ENCODE assay signal across 8 mouse cellular contexts in the genomic region with DNA sequence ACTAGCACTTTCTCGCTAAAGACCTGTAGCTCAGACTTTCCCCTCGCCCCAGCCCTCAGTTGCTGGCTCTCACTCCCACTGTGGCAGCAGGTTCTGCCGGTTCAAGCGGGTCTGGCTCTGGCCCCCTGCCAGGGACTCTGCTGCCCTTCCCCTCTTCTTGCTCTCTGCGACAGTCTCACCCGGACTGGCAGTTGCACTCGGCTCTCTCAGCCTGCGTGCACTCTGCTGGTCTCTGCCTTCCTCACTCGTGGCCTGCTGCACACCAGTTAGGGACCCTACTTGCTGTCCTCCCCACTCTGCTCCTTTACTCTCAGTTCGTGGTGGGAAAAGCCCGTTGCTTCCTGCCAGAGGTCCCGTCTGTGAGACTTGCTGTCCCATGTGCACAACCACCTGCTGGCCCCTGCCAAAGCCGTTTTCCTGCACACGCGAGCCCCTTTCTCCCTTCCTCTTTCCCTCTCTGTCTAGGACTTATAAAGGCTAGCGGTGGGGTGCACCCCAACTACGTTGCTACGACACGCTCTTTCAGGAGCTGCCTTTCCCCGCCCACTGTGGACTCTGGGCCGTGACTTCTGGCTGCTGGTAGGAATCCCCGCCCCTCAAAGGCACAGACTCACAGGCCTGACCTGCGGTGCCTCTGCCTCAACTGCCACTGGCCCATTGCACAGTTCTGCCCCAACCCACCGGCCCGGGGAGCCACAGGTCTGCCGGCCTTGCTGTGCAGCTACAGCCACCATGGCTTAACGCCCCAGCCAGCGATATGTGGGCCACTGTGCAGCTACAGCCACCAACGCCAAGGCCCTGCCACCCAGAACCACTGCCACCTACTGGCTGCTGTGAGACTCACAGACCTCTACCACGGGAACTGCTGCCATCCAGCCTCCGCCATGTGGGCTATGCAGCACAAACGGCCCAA. TPM values are rescaled to one million over a fixed set of nuclear protein-coding genes. Genes with fewer than 3 reads are reported as not detected.
DNase-seq lines count a peak whose midpoint lies in the region; ATAC-seq lines count a peak whose summit lies in the region.

No protein-coding gene starts in this region.

- intact Hi-C loops in gastrocnemius, postnatal 36 days (cut with DNase I): loop anchor here (5.0 kb wide), 1 partner anchor 95 kb away; no protein-coding TSS in a partner anchor
- intact Hi-C loops in left cerebral cortex, postnatal 14 days (cut with DNase I): no loop called here

- peak overlapping the region; percentile 75 for H3K27ac ChIP-seq in intestine, embryonic 15.5 days

- DNase-seq in adrenal gland, adult 2 months: peak; percentile 93
- peak; percentile 77 for DNase-seq in embryo, embryonic 11.5 days (ENCODE audit: low read depth, low spot score)
- peak; percentile 73 to 78 for DNase-seq in gastrocnemius, postnatal 36 days
- DNase-seq in left cerebral cortex, postnatal 14 days (ENCODE audit: low spot score in 2 of 2): peak; percentile 73 to 74
- peak; percentile 73 for DNase-seq in right cerebral cortex, postnatal 14 days
- peak; percentile 80 for DNase-seq in urinary bladder, postnatal 25 days (ENCODE audit: low spot score)

- peak; percentile 98 for ATAC-seq in intestine, embryonic 15.5 days
- peak; percentile 97 for ATAC-seq in megakaryocyte-erythroid progenitor cell, adult 5-6 weeks (replicated peaks; ENCODE audit: low FRiP score, low TSS enrichment, poor library complexity, severe bottlenecking)

- H3K4me1 ChIP-seq in intestine, embryonic 15.5 days (replicated peaks): peaks cover 10% of the 10 kb centered on the region

- WGBS in intestine, embryonic 15.5 days: 1% methylated on average over 32 of the region's 32 CpGs

- peak overlapping the region; percentile 58 for H3K4me3 ChIP-seq in intestine, embryonic 15.5 days (replicated peaks)

- no peaks in the 10 kb centered on the region for H3K9me3 ChIP-seq in intestine, embryonic 15.5 days

- H3K4me2 ChIP-seq in intestine, embryonic 15.5 days (replicated peaks): peak overlapping the region; percentile 97

- H3K9ac ChIP-seq in intestine, embryonic 15.5 days: peak overlapping the region; percentile 68

- no peaks in the 10 kb centered on the region for H3K27me3 ChIP-seq in intestine, embryonic 15.5 days (replicated peaks)

- H3K36me3 ChIP-seq in intestine, embryonic 15.5 days: peaks cover 3% of the 10 kb centered on the region; the same call in 1 of the 2 replicates

RNA-seq across cellular contexts. Expression of gene Zfp810, which starts 20.3 kb away (rescaled TPM):
- total RNA-seq in adrenal gland, adult 2 months (2021): 10 to 100 TPM in 1 of 2 experiments, 1 to 10 TPM in 1; 5.7 to 11.0 TPM
- 1.8 and 2.2 TPM in 2 replicates for polyA plus RNA-seq in adrenal gland, adult 2 months (2012; rRNA removed)
- total RNA-seq in gastrocnemius, postnatal 36 days (2021): under 1 TPM; 0.69 to 0.72 TPM
- 12.4 and 13.3 TPM in 2 replicates for polyA plus RNA-seq in intestine, embryonic 15.5 days (2015; fragmentation: Nextera tagmentation; extraction: Ambion mirVana)
- 10 to 100 TPM; 15.9 to 17.4 TPM for total RNA-seq in left cerebral cortex, postnatal 14 days (2021)
- 9.7 and 13.3 TPM in 2 replicates for total RNA-seq in megakaryocyte-erythroid progenitor cell, adult 5-6 weeks (2014; fragmentation: Nextera tagmentation)
- 5.6 and 6.3 TPM in 2 replicates for total RNA-seq in megakaryocyte-erythroid progenitor cell, adult 5-6 weeks (2017)

Comparison
In these comparisons a context has a peak if more than half of its experiments do, and no peak if none do; other contexts are left out.
1. Peak in every context shown above with its lines: DNase-seq, ATAC-seq, H3K4me3 ChIP-seq and H3K27ac ChIP-seq.